Mouse (Mus musculus): ENCODE data around the gene Micall2. TPM values are rescaled to one million over a fixed set of nuclear protein-coding genes. Genes with fewer than 3 reads are reported as not detected.

The Micall2 gene
- polyA plus RNA-seq, 1 experiment from 2014 or later: 3.4 TPM

- Histone ChIP-seq H3K4me2 (ENCODE audit: low read length) (no peak overlapping the region), H3K27ac (ENCODE audit: low read depth, low read length) (no peak overlapping the region), H3K4me3 (ENCODE audit: low read depth, low read length) (no peak overlapping the region), H3K4me1 (ENCODE audit: control insufficient read depth, insufficient read depth, low read length) (no peaks in the 10 kb centered on the region), H3K36me3 (ENCODE audit: control insufficient read depth, insufficient read depth, low read length) (no peaks in the 10 kb centered on the region), H3K9ac (ENCODE audit: low read length) (no peak overlapping the region), H3K9me3 (replicated peaks; ENCODE audit: control insufficient read depth, low read length) (no peaks in the 10 kb centered on the region), H3K27me3 (replicated peaks; ENCODE audit: control insufficient read depth, insufficient read depth, low read length) (no peaks in the 10 kb centered on the region)
- DNase-seq (ENCODE audit: low spot score) (no peak), ATAC-seq (no peak)
- WGBS: 91% methylated on average over 9 of the region's 9 CpGs
Measured at GRCm38 (mm10) chr5:139723113-139723512, 13.0 kb downstream of the Micall2 start.

- Histone ChIP-seq H3K36me3 (ENCODE audit: control insufficient read depth, insufficient read depth, low read length) (no peaks in the 10 kb centered on the region), H3K9me3 (replicated peaks; ENCODE audit: control insufficient read depth, low read length) (no peaks in the 10 kb centered on the region), H3K9ac (ENCODE audit: low read length) (no peak overlapping the region), H3K4me2 (ENCODE audit: low read length) (no peak overlapping the region), H3K4me1 (ENCODE audit: control insufficient read depth, insufficient read depth, low read length) (no peaks in the 10 kb centered on the region), H3K27ac (ENCODE audit: low read depth, low read length) (no peak overlapping the region), H3K27me3 (replicated peaks; ENCODE audit: control insufficient read depth, insufficient read depth, low read length) (no peaks in the 10 kb centered on the region), H3K4me3 (ENCODE audit: low read depth, low read length) (no peak overlapping the region)
- WGBS: 72% methylated on average over 6 of the region's 6 CpGs
- no peak for ATAC-seq
- DNase-seq (ENCODE audit: low spot score): no peak
Measured at GRCm38 (mm10) chr5:139722709-139723108, 13.4 kb downstream of the Micall2 start.

GRCm38 (mm10) chr5:139718949-139719348 lies 17.2 kb downstream of the Micall2 start:
- Histone ChIP-seq H3K9ac (ENCODE audit: low read length) (no peak overlapping the region), H3K27me3 (replicated peaks; ENCODE audit: control insufficient read depth, insufficient read depth, low read length) (no peaks in the 10 kb centered on the region), H3K4me3 (ENCODE audit: low read depth, low read length) (no peak overlapping the region), H3K4me2 (ENCODE audit: low read length) (no peak overlapping the region), H3K36me3 (ENCODE audit: control insufficient read depth, insufficient read depth, low read length) (no peaks in the 10 kb centered on the region), H3K9me3 (replicated peaks; ENCODE audit: control insufficient read depth, low read length) (no peaks in the 10 kb centered on the region), H3K4me1 (ENCODE audit: control insufficient read depth, insufficient read depth, low read length) (no peaks in the 10 kb centered on the region), H3K27ac (ENCODE audit: low read depth, low read length) (no peak overlapping the region)
- no peak for DNase-seq (ENCODE audit: low spot score)
- ATAC-seq: no peak
- 81% methylated on average over 7 of the region's 7 CpGs for WGBS

GRCm38 (mm10) chr5:139718540-139718939 lies 17.6 kb downstream of the Micall2 start:
- ATAC-seq (no peak), DNase-seq (ENCODE audit: low spot score) (no peak)
- Histone ChIP-seq H3K36me3 (ENCODE audit: control insufficient read depth, insufficient read depth, low read length) (no peaks in the 10 kb centered on the region), H3K4me2 (ENCODE audit: low read length) (no peak overlapping the region), H3K4me3 (ENCODE audit: low read depth, low read length) (no peak overlapping the region), H3K9me3 (replicated peaks; ENCODE audit: control insufficient read depth, low read length) (no peaks in the 10 kb centered on the region), H3K9ac (ENCODE audit: low read length) (no peak overlapping the region), H3K27me3 (replicated peaks; ENCODE audit: control insufficient read depth, insufficient read depth, low read length) (no peaks in the 10 kb centered on the region), H3K4me1 (ENCODE audit: control insufficient read depth, insufficient read depth, low read length) (no peaks in the 10 kb centered on the region), H3K27ac (ENCODE audit: low read depth, low read length) (no peak overlapping the region)
- 64% methylated on average over 6 of the region's 6 CpGs for WGBS

GRCm38 (mm10) chr5:139717723-139718122 lies 18.4 kb downstream of the Micall2 start:
- H3K27ac ChIP-seq (ENCODE audit: low read depth, low read length): no peak overlapping the region
- DNase-seq (ENCODE audit: low spot score): peak; percentile 50
- H3K4me1 ChIP-seq (ENCODE audit: control insufficient read depth, insufficient read depth, low read length): no peaks in the 10 kb centered on the region
- no peaks in the 10 kb centered on the region for H3K9me3 ChIP-seq (replicated peaks; ENCODE audit: control insufficient read depth, low read length)
- no peaks in the 10 kb centered on the region for H3K36me3 ChIP-seq (ENCODE audit: control insufficient read depth, insufficient read depth, low read length)
- WGBS: 98% methylated on average over 2 of the region's 2 CpGs
- H3K4me3 ChIP-seq (ENCODE audit: low read depth, low read length): no peak overlapping the region
- no peak for ATAC-seq
- H3K27me3 ChIP-seq (replicated peaks; ENCODE audit: control insufficient read depth, insufficient read depth, low read length): no peaks in the 10 kb centered on the region
- no peak overlapping the region for H3K9ac ChIP-seq (ENCODE audit: low read length)
- no peak overlapping the region for H3K4me2 ChIP-seq (ENCODE audit: low read length)

GRCm38 (mm10) chr5:139706496-139706895 lies 29.6 kb downstream of the Micall2 start:
- 90% methylated on average over 10 of the region's 10 CpGs for WGBS
- H3K36me3 ChIP-seq (ENCODE audit: control insufficient read depth, insufficient read depth, low read length): 0 out of 2 replicates have a peak, but pooled peaks cover 5% of the 10 kb centered on the region
- H3K4me1 ChIP-seq (ENCODE audit: control insufficient read depth, insufficient read depth, low read length): no peaks in the 10 kb centered on the region
- H3K9me3 ChIP-seq (replicated peaks; ENCODE audit: control insufficient read depth, low read length): no peaks in the 10 kb centered on the region
- ATAC-seq (no peak), DNase-seq (ENCODE audit: low spot score) (no peak)
- H3K27me3 ChIP-seq (replicated peaks; ENCODE audit: control insufficient read depth, insufficient read depth, low read length): no peaks in the 10 kb centered on the region
- no peak overlapping the region for H3K4me2 ChIP-seq (ENCODE audit: low read length)
- H3K27ac ChIP-seq (ENCODE audit: low read depth, low read length): no peak overlapping the region
- no peak overlapping the region for H3K9ac ChIP-seq (ENCODE audit: low read length)
- H3K4me3 ChIP-seq (ENCODE audit: low read depth, low read length): no peak overlapping the region

GRCm38 (mm10) chr5:139702905-139703304 lies 33.2 kb downstream of the Micall2 start:
- H3K9me3 ChIP-seq (replicated peaks; ENCODE audit: control insufficient read depth, low read length): no peaks in the 10 kb centered on the region
- no peak overlapping the region for H3K4me3 ChIP-seq (ENCODE audit: low read depth, low read length)
- H3K36me3 ChIP-seq (ENCODE audit: control insufficient read depth, insufficient read depth, low read length): no peaks in the 10 kb centered on the region
- H3K9ac ChIP-seq (ENCODE audit: low read length): no peak overlapping the region
- H3K4me2 ChIP-seq (ENCODE audit: low read length): no peak overlapping the region
- no peak overlapping the region for H3K27ac ChIP-seq (ENCODE audit: low read depth, low read length)
- no peaks in the 10 kb centered on the region for H3K4me1 ChIP-seq (ENCODE audit: control insufficient read depth, insufficient read depth, low read length)
- ATAC-seq: no peak
- H3K27me3 ChIP-seq (replicated peaks; ENCODE audit: control insufficient read depth, insufficient read depth, low read length): 0 out of 2 replicates have a peak, but pooled peaks cover 4% of the 10 kb centered on the region
- 63% methylated on average over 2 of the region's 2 CpGs for WGBS
- DNase-seq (ENCODE audit: low spot score): peak; percentile 41

- H3K27ac ChIP-seq (ENCODE audit: low read depth, low read length): no peak overlapping the region
- no peaks in the 10 kb centered on the region for H3K9me3 ChIP-seq (replicated peaks; ENCODE audit: control insufficient read depth, low read length)
- no peaks in the 10 kb centered on the region for H3K4me1 ChIP-seq (ENCODE audit: control insufficient read depth, insufficient read depth, low read length)
- ATAC-seq (no peak), DNase-seq (ENCODE audit: low spot score) (no peak)
- H3K27me3 ChIP-seq (replicated peaks; ENCODE audit: control insufficient read depth, insufficient read depth, low read length): 0 out of 2 replicates have a peak, but pooled peaks cover 4% of the 10 kb centered on the region
- WGBS: 79% methylated on average over 10 of the region's 10 CpGs
- no peak overlapping the region for H3K9ac ChIP-seq (ENCODE audit: low read length)
- no peaks in the 10 kb centered on the region for H3K36me3 ChIP-seq (ENCODE audit: control insufficient read depth, insufficient read depth, low read length)
- no peak overlapping the region for H3K4me3 ChIP-seq (ENCODE audit: low read depth, low read length)
- no peak overlapping the region for H3K4me2 ChIP-seq (ENCODE audit: low read length)
Measured at GRCm38 (mm10) chr5:139702236-139702635, 33.9 kb downstream of the Micall2 start.

- Histone ChIP-seq H3K9me3 (replicated peaks; ENCODE audit: control insufficient read depth, low read length) (no peaks in the 10 kb centered on the region), H3K4me1 (ENCODE audit: control insufficient read depth, insufficient read depth, low read length) (peaks cover 8% of the 10 kb centered on the region), H3K27ac (ENCODE audit: low read depth, low read length) (no peak overlapping the region), H3K27me3 (replicated peaks; ENCODE audit: control insufficient read depth, insufficient read depth, low read length) (0 out of 2 replicates have a peak, but pooled peaks cover 11% of the 10 kb centered on the region), H3K36me3 (ENCODE audit: control insufficient read depth, insufficient read depth, low read length) (no peaks in the 10 kb centered on the region), H3K4me2 (ENCODE audit: low read length) (no peak overlapping the region), H3K4me3 (ENCODE audit: low read depth, low read length) (no peak overlapping the region), H3K9ac (ENCODE audit: low read length) (no peak overlapping the region)
- DNase-seq (ENCODE audit: low spot score) (no peak), ATAC-seq (no peak)
- WGBS: 88% methylated on average over 6 of the region's 6 CpGs
Measured at GRCm38 (mm10) chr5:139696954-139697353, 39.2 kb downstream of the Micall2 start.

Data from forebrain, embryonic 14.5 days (tissue).